Mouse (Mus musculus): ENCODE measurements at regions not wholly inside any gene's neighbourhood (a gene's known extent, or its start where the extent isn't known, plus 50 kb on each side); places are given as distances from the start of the nearest gene placed in this dataset.

- TF ChIP-seq POLR2A (IDR thresholded peaks at IDR 0.05; ENCODE audit: extremely low read depth, insufficient read depth, low read length) (no peak), CTCF (IDR thresholded peaks at IDR 0.05; ENCODE audit: extremely low read depth, insufficient read depth, low read length) (no peak)
Observed at GRCm38 (mm10) chr17:49337881-49338280, 90.3 kb upstream of the Mocs1 start.
